Mouse (Mus musculus) heart, embryonic 16.5 days (tissue): ENCODE data around the gene Spats2l. TPM values are rescaled to one million over a fixed set of nuclear protein-coding genes. Genes with fewer than 3 reads are reported as not detected.

Experiments used
- ATAC-seq: fragments of 200-750 bp; cut with Nextera tagmentation; replicated peaks from 2 replicates; pipeline ENCODE4 v1.8.0; 2017; ENCODE audit warnings: moderate number of reproducible peaks; ENCODE audit not compliant: insufficient read depth, low FRiP score; ENCODE audit errors: extremely low read depth
- H3K27ac ChIP-seq: fragments of 300-500 bp; sonication (generic); 2 replicates; pipeline ENCODE4 v1.5.1; 2014; ENCODE audit warnings: mild to moderate bottlenecking, low read length, control low read depth, moderate library complexity
- H3K27me3 ChIP-seq: fragments of 300-500 bp; sonication (generic); 2 replicates; pipeline ENCODE4 v1.6.1; 2014; ENCODE audit warnings: low read length, mixed read lengths; ENCODE audit not compliant: control insufficient read depth, insufficient read depth
- H3K36me3 ChIP-seq: fragments of 300-500 bp; sonication (generic); 2 replicates; pipeline ENCODE4 v1.6.1; 2014; ENCODE audit not compliant: control insufficient read depth, insufficient read depth
- H3K4me1 ChIP-seq: fragments of 300-500 bp; sonication (generic); 2 replicates; pipeline ENCODE4 v1.6.1; 2014; ENCODE audit warnings: low read length, mixed read lengths; ENCODE audit not compliant: control insufficient read depth, insufficient read depth
- H3K4me2 ChIP-seq: fragments of 300-500 bp; sonication (generic); 2 replicates; pipeline ENCODE4 v1.6.1; 2014; ENCODE audit warnings: low read depth, mild to moderate bottlenecking, control low read depth, low read length
- H3K4me3 ChIP-seq: fragments of 300-500 bp; sonication (generic); 2 replicates; pipeline ENCODE4 v1.5.1; 2014; ENCODE audit warnings: mild to moderate bottlenecking, control low read depth, low read length
- H3K9ac ChIP-seq: fragments of 300-500 bp; sonication (generic); 2 replicates; pipeline ENCODE4 v1.6.1; 2014; ENCODE audit warnings: low read length, control low read depth
- H3K9me3 ChIP-seq: fragments of 300-500 bp; sonication (generic); replicated peaks from 2 replicates; pipeline ENCODE4 v1.6.1; 2016; ENCODE audit warnings: low read length; ENCODE audit not compliant: control insufficient read depth
- WGBS: fragments of 180-500 bp; shearing (Covaris S2); extraction: QIAGEN DNeasy Blood & Tissue Kit; methylation state at CpG from one replicate; pipeline ENCODE4 v1.1.7; 2014; 5-methylcytosine and 5-hydroxymethylcytosine counted together
- polyA plus RNA-seq: library from polyadenylated mRNA; unstranded; fragments of >200 nt; fragmentation: Nextera tagmentation; extraction: Ambion mirVana; gene quantifications from 2 replicates; pipeline ENCODE4 v1.2.1, GENCODE M21; 2015

Spats2l gene
- polyA plus RNA-seq, 1 experiment from 2014 or later: 61.5 TPM

GRCm38 (mm10) chr1:57775496-57775790, 1.5 kb downstream of the Spats2l start:
- 1% methylated on average over 14 of the region's 14 CpGs for WGBS
- ATAC-seq: peak; percentile 3; the same call in 1 of the 2 replicates
- no peaks in the 10 kb centered on the region for H3K27me3 ChIP-seq
- 0 out of 2 replicates have a peak, but pooled peaks cover 2% of the 10 kb centered on the region for H3K4me1 ChIP-seq
- H3K9me3 ChIP-seq: no peaks in the 10 kb centered on the region
- peak overlapping the region; percentile 96 for H3K9ac ChIP-seq
- H3K4me2 ChIP-seq: peak overlapping the region; percentile 88
- H3K36me3 ChIP-seq: no peaks in the 10 kb centered on the region
- H3K27ac ChIP-seq: peak overlapping the region; percentile 97
- H3K4me3 ChIP-seq: peak overlapping the region; percentile 87

GRCm38 (mm10) chr1:57776671-57777281, 2.8 kb downstream of the Spats2l start:
- H3K27me3 ChIP-seq: no peaks in the 10 kb centered on the region
- H3K9me3 ChIP-seq: no peaks in the 10 kb centered on the region
- H3K4me3 ChIP-seq: no peak overlapping the region
- no peaks in the 10 kb centered on the region for H3K36me3 ChIP-seq
- H3K4me2 ChIP-seq: peak overlapping the region; percentile 25; the same call in 1 of the 2 replicates
- no peak for ATAC-seq
- H3K4me1 ChIP-seq: 0 out of 2 replicates have a peak, but pooled peaks cover 2% of the 10 kb centered on the region
- H3K9ac ChIP-seq: no peak overlapping the region
- H3K27ac ChIP-seq: no peak overlapping the region
- 63% methylated on average over 5 of the region's 5 CpGs for whole genome bisulfite sequencing

GRCm38 (mm10) chr1:57784300-57784699, 10.3 kb downstream of the Spats2l start:
- H3K9me3 ChIP-seq: no peaks in the 10 kb centered on the region
- no peaks in the 10 kb centered on the region for H3K27me3 ChIP-seq
- no peak overlapping the region for H3K9ac ChIP-seq
- peaks cover 26% of the 10 kb centered on the region for H3K4me1 ChIP-seq
- no peaks in the 10 kb centered on the region for H3K36me3 ChIP-seq
- H3K4me2 ChIP-seq: no peak overlapping the region
- no peak for ATAC-seq
- H3K4me3 ChIP-seq: no peak overlapping the region
- WGBS: 53% methylated on average over 4 of the region's 4 CpGs
- no peak overlapping the region for H3K27ac ChIP-seq

- ATAC-seq: no peak
- H3K4me1 ChIP-seq: peaks cover 4% of the 10 kb centered on the region; the same call in 1 of the 2 replicates
- no peak overlapping the region for H3K4me2 ChIP-seq
- no peak overlapping the region for H3K27ac ChIP-seq
- no peaks in the 10 kb centered on the region for H3K27me3 ChIP-seq
- no peaks in the 10 kb centered on the region for H3K36me3 ChIP-seq
- no peaks in the 10 kb centered on the region for H3K9me3 ChIP-seq
- H3K9ac ChIP-seq: no peak overlapping the region
- H3K4me3 ChIP-seq: no peak overlapping the region
- 63% methylated on average over 5 of the region's 5 CpGs for WGBS
Observed at GRCm38 (mm10) chr1:57789831-57790230, 15.9 kb downstream of the Spats2l start.

- 61% methylated on average over 4 of the region's 4 CpGs for WGBS
- no peaks in the 10 kb centered on the region for H3K27me3 ChIP-seq
- H3K9me3 ChIP-seq: no peaks in the 10 kb centered on the region
- no peak overlapping the region for H3K4me3 ChIP-seq
- H3K36me3 ChIP-seq: no peaks in the 10 kb centered on the region
- H3K9ac ChIP-seq: no peak overlapping the region
- ATAC-seq: no peak; the same call in 1 of the 2 replicates
- 0 out of 2 replicates have a peak overlapping the region, but pooled peaks have one; percentile 10 for H3K27ac ChIP-seq
- H3K4me1 ChIP-seq: peaks cover 6% of the 10 kb centered on the region; the same call in 1 of the 2 replicates
- H3K4me2 ChIP-seq: no peak overlapping the region
Observed at GRCm38 (mm10) chr1:57792212-57792611, 18.2 kb downstream of the Spats2l start.

- H3K27me3 ChIP-seq: no peaks in the 10 kb centered on the region
- H3K27ac ChIP-seq: no peak overlapping the region
- no peaks in the 10 kb centered on the region for H3K9me3 ChIP-seq
- peaks cover 6% of the 10 kb centered on the region; the same call in 1 of the 2 replicates for H3K4me1 ChIP-seq
- no peak for ATAC-seq
- H3K9ac ChIP-seq: no peak overlapping the region
- H3K4me2 ChIP-seq: no peak overlapping the region
- 62% methylated on average over 1 of the region's 1 CpGs for WGBS
- 0 out of 2 replicates have a peak, but pooled peaks cover 3% of the 10 kb centered on the region for H3K36me3 ChIP-seq
- H3K4me3 ChIP-seq: no peak overlapping the region
Observed at GRCm38 (mm10) chr1:57795838-57796237, 21.9 kb downstream of the Spats2l start.

- Histone ChIP-seq H3K9me3 (no peaks in the 10 kb centered on the region), H3K9ac (no peak overlapping the region), H3K27ac (no peak overlapping the region), H3K27me3 (no peaks in the 10 kb centered on the region), H3K4me3 (no peak overlapping the region), H3K36me3 (0 out of 2 replicates have a peak, but pooled peaks cover 3% of the 10 kb centered on the region), H3K4me2 (no peak overlapping the region), H3K4me1 (peaks cover 2% of the 10 kb centered on the region; the same call in 1 of the 2 replicates)
- ATAC-seq: no peak
- 82% methylated on average over 2 of the region's 2 CpGs for WGBS
Observed at GRCm38 (mm10) chr1:57799398-57799797, 25.4 kb downstream of the Spats2l start.

GRCm38 (mm10) chr1:57800846-57801245, 26.9 kb downstream of the Spats2l start:
- no peaks in the 10 kb centered on the region for H3K27me3 ChIP-seq
- 75% methylated on average over 6 of the region's 6 CpGs for WGBS
- peaks cover 2% of the 10 kb centered on the region; the same call in 1 of the 2 replicates for H3K4me1 ChIP-seq
- no peak overlapping the region for H3K27ac ChIP-seq
- no peak overlapping the region for H3K4me2 ChIP-seq
- H3K9me3 ChIP-seq: no peaks in the 10 kb centered on the region
- H3K4me3 ChIP-seq: no peak overlapping the region
- ATAC-seq: no peak
- H3K9ac ChIP-seq: no peak overlapping the region
- H3K36me3 ChIP-seq: 0 out of 2 replicates have a peak, but pooled peaks cover 3% of the 10 kb centered on the region

- Histone ChIP-seq H3K9ac (no peak overlapping the region), H3K4me3 (no peak overlapping the region), H3K27ac (no peak overlapping the region), H3K9me3 (no peaks in the 10 kb centered on the region), H3K4me1 (no peaks in the 10 kb centered on the region), H3K27me3 (no peaks in the 10 kb centered on the region), H3K36me3 (no peaks in the 10 kb centered on the region), H3K4me2 (no peak overlapping the region)
- 95% methylated on average over 3 of the region's 3 CpGs for WGBS
- ATAC-seq: no peak
Observed at GRCm38 (mm10) chr1:57806126-57806525, 32.2 kb downstream of the Spats2l start.
